Mouse (Mus musculus) left cerebral cortex, adult 18-20 months (tissue): ENCODE results near the gene Ddx4. TPM values are rescaled to one million over a fixed set of nuclear protein-coding genes. Genes with fewer than 3 reads are reported as not detected.

Experiments used
- DNase-seq, 2 experiments: peaks; one replicate each; pipeline ENCODE4 v3.0.0; 2021 to 2022; ENCODE audit warnings: low spot score in 2 of 2, mixed read lengths in 1 of 2
- total RNA-seq, 2 experiments: library from RNA; stranded (reverse); gene quantifications; 2 replicates each; pipeline ENCODE4 v1.2.3; 2021

Gene Ddx4
- total RNA-seq, 2 experiments from 2014 or later: 1.6 to 1.7 TPM

DNA sequence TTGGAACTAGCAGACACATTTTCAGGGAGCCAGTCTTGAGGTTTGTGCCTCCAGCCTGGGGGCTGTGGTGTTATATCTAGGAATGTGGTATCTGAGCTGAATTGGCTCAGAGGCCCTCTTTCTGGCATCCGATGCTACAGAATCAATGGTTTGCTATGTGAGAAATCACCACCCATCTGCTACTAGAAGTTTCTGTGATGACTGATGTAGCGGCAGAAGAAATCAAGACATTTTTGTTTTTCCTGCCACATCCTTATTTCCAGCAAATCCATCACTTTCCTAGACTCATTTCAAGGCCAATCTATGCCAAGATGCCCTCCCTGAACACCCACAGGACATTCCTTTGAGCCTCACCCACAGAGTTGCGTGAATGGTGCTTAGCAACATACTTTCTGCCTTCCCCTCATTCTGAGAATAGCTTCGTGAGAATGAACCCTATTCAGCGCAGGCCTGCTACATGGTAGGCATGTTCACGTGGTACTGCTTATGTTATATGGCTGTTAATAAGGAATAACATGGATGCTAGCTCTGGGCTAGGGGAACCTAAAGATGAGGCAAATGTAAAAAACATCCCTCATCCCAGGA, 91.6 kb downstream of the Ddx4 start:
- DNase-seq: peak in 1 of 2 experiments; percentile 6

- no peak for DNase-seq
Observed at GRCm38 (mm10) chr13:112556501-112556900, 95.8 kb downstream of the Ddx4 start.

DNA sequence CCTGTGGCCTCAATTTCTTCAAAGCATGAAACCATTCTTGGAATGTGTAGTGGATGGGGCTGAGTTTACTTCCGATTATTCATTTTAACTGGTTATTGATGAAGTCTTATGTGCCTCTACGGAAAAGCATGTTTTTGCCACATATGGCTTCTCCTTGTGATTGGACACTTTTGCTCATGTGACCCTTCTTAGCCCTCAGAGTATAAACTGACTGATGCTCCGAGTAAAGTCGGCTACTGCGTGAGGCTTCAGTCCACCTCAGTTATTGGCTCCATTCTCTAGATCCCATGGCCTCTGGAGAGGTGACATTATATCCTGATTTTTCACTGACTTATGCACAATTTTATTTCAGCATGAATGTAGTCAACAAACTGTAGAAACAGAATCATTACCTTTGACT, 99.0 kb downstream of the Ddx4 start:
- DNase-seq: no peak

- DNase-seq: no peak
Observed at GRCm38 (mm10) chr13:112551641-112552548, 100.4 kb downstream of the Ddx4 start.

Other genes with a start within 250 kb of the Ddx4 start
- 10 to 100 TPM; 78.5 to 88.1 TPM for gene Il6st, start 188.4 kb downstream of the Ddx4 start, total RNA-seq
- under 1 TPM in 1 of 2 experiments, not detected in 1; 0.12 TPM for gene Il31ra, start 58.1 kb downstream of the Ddx4 start, total RNA-seq
- 10 to 100 TPM; 24.3 to 25.4 TPM for gene Slc38a9, start 8.3 kb upstream of the Ddx4 start, total RNA-seq
- gene Plpp1, start 148.3 kb upstream of the Ddx4 start, total RNA-seq: 10 to 100 TPM; 26.7 to 33.7 TPM